Mouse (Mus musculus): Measurements from ENCODE around the gene Irs2. TPM values are rescaled to one million over a fixed set of nuclear protein-coding genes. Genes with fewer than 3 reads are reported as not detected.

The Irs2 gene
- polyA plus RNA-seq, 1 experiment from 2014 or later = 4.0 TPM

- Histone ChIP-seq H3K27me3 (0 out of 2 replicates have a peak, but pooled peaks cover 4% of the 10 kb centered on the region), H3K27ac (replicated peaks) (peak overlapping the region; percentile 61), H3K9ac (peak overlapping the region; percentile 59), H3K4me1 (replicated peaks) (peaks cover 89% of the 10 kb centered on the region), H3K4me2 (peak overlapping the region; percentile 95), H3K9me3 (replicated peaks) (no peaks in the 10 kb centered on the region), H3K4me3 (replicated peaks) (peak overlapping the region; percentile 86), H3K36me3 (replicated peaks) (peaks cover 40% of the 10 kb centered on the region)
- WGBS (ENCODE audit: insufficient replicate concordance) = 56% methylated on average over 6 of the region's 6 CpGs
- ATAC-seq (ENCODE audit: insufficient read depth) = no peak
These were observed 5.4 kb downstream of the Irs2 start for GRCm38 (mm10) chr8:11002816-11003215.

DNA sequence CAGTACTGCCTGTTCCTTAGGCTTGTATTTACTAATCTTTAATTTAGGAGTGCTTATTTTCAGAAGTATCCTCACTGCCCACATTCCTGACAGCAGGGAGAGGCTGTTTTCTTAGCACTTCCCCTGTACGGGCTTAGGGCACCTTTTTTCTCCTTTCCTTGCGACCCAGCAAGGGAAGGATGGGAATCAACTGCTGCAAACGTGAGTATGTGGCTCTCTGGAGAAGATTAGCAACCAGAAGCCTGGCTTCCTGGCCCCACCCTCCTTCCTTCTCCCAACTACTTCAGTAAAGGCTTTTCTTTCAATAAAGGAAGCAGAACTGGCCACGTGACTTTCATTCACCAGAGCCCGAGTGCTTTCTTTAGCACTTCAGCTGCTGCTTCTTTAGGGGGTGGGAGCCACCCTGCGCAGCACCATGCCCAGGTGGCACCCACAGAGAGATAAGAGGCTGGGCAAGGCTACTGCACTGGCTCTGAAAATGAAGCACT is 7.2 kb downstream of the Irs2 start:
- no peaks in the 10 kb centered on the region for H3K27me3 ChIP-seq
- H3K27ac ChIP-seq (replicated peaks) = peak overlapping the region; percentile 46
- peak; percentile 42; the same call in 1 of the 2 replicates for ATAC-seq (ENCODE audit: insufficient read depth)
- H3K4me3 ChIP-seq (replicated peaks) = peak overlapping the region; percentile 86
- H3K4me1 ChIP-seq (replicated peaks) = peaks cover 96% of the 10 kb centered on the region
- 4% methylated on average over 6 of the region's 6 CpGs for WGBS (ENCODE audit: insufficient replicate concordance)
- peaks cover 41% of the 10 kb centered on the region for H3K36me3 ChIP-seq (replicated peaks)
- H3K4me2 ChIP-seq = peak overlapping the region; percentile 95
- peak overlapping the region; percentile 23 for H3K9ac ChIP-seq
- no peaks in the 10 kb centered on the region for H3K9me3 ChIP-seq (replicated peaks)

DNA sequence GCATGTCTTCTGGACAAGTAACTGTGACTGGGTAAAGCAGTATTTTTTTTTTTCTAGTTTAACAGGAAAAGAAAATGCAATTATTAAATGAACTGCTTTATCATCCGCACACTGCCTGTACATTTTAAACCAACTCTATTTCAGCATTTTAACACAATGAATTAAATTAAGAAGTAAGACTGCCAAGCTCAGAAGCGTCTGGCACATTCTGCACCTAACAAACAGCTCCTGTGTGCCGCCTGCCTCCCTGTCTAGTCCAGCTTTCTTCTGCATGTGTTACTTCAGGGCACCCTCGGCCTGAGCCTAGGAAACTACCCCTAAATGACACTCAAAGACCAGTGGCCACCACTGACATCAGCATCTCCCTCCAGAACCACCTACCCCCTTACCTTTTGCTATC is 8.7 kb downstream of the Irs2 start:
- Histone ChIP-seq H3K4me2 (peak overlapping the region; percentile 95), H3K27me3 (no peaks in the 10 kb centered on the region), H3K36me3 (replicated peaks) (peaks cover 36% of the 10 kb centered on the region), H3K4me1 (replicated peaks) (peaks cover 96% of the 10 kb centered on the region), H3K4me3 (replicated peaks) (no peak overlapping the region), H3K9me3 (replicated peaks) (no peaks in the 10 kb centered on the region), H3K9ac (no peak overlapping the region), H3K27ac (replicated peaks) (0 out of 2 replicates have a peak overlapping the region, but pooled peaks have one; percentile 20)
- 70% methylated on average over 4 of the region's 4 CpGs for WGBS (ENCODE audit: insufficient replicate concordance)
- no peak for ATAC-seq (ENCODE audit: insufficient read depth)

GRCm38 (mm10) chr8:10996247-10996646 is 12.0 kb downstream of the Irs2 start:
- Histone ChIP-seq H3K4me2 (peak overlapping the region; percentile 47), H3K36me3 (replicated peaks) (peaks cover 56% of the 10 kb centered on the region), H3K4me1 (replicated peaks) (peaks cover 96% of the 10 kb centered on the region), H3K4me3 (replicated peaks) (0 out of 2 replicates have a peak overlapping the region, but pooled peaks have one; percentile 13), H3K9ac (no peak overlapping the region), H3K9me3 (replicated peaks) (no peaks in the 10 kb centered on the region), H3K27ac (replicated peaks) (peak overlapping the region; percentile 71), H3K27me3 (no peaks in the 10 kb centered on the region)
- peak; percentile 79 for ATAC-seq (ENCODE audit: insufficient read depth)
- 37% methylated on average over 2 of the region's 2 CpGs for WGBS (ENCODE audit: insufficient replicate concordance)

GRCm38 (mm10) chr8:10995756-10996155 is 12.5 kb downstream of the Irs2 start:
- H3K4me3 ChIP-seq (replicated peaks) = 0 out of 2 replicates have a peak overlapping the region, but pooled peaks have one; percentile 1
- H3K4me2 ChIP-seq = peak overlapping the region; percentile 47
- WGBS (ENCODE audit: insufficient replicate concordance) = 19% methylated on average over 2 of the region's 2 CpGs
- peak overlapping the region; percentile 71 for H3K27ac ChIP-seq (replicated peaks)
- H3K9me3 ChIP-seq (replicated peaks) = no peaks in the 10 kb centered on the region
- H3K36me3 ChIP-seq (replicated peaks) = peaks cover 56% of the 10 kb centered on the region
- H3K27me3 ChIP-seq = no peaks in the 10 kb centered on the region
- ATAC-seq (ENCODE audit: insufficient read depth) = peak; percentile 35; the same call in 1 of the 2 replicates
- peak overlapping the region; percentile 19; the same call in 1 of the 2 replicates for H3K9ac ChIP-seq
- peaks cover 96% of the 10 kb centered on the region for H3K4me1 ChIP-seq (replicated peaks)

- Histone ChIP-seq H3K4me2 (0 out of 2 replicates have a peak overlapping the region, but pooled peaks have one; percentile 15), H3K4me3 (replicated peaks) (no peak overlapping the region), H3K9me3 (replicated peaks) (no peaks in the 10 kb centered on the region), H3K4me1 (replicated peaks) (peaks cover 94% of the 10 kb centered on the region), H3K27me3 (no peaks in the 10 kb centered on the region), H3K27ac (replicated peaks) (peak overlapping the region; percentile 71; the same call in 1 of the 2 replicates), H3K36me3 (replicated peaks) (peaks cover 52% of the 10 kb centered on the region), H3K9ac (no peak overlapping the region)
- WGBS (ENCODE audit: insufficient replicate concordance) = 86% methylated on average over 6 of the region's 6 CpGs
- ATAC-seq (ENCODE audit: insufficient read depth) = no peak
These were observed 13.8 kb downstream of the Irs2 start for GRCm38 (mm10) chr8:10994390-10994954.

GRCm38 (mm10) chr8:10993582-10994216 is 14.6 kb downstream of the Irs2 start:
- Histone ChIP-seq H3K9ac (no peak overlapping the region), H3K27me3 (no peaks in the 10 kb centered on the region), H3K4me2 (no peak overlapping the region), H3K36me3 (replicated peaks) (peaks cover 52% of the 10 kb centered on the region), H3K9me3 (replicated peaks) (no peaks in the 10 kb centered on the region), H3K27ac (replicated peaks) (0 out of 2 replicates have a peak overlapping the region, but pooled peaks have one; percentile 6), H3K4me1 (replicated peaks) (peaks cover 98% of the 10 kb centered on the region), H3K4me3 (replicated peaks) (no peak overlapping the region)
- 83% methylated on average over 10 of the region's 10 CpGs for WGBS (ENCODE audit: insufficient replicate concordance)
- ATAC-seq (ENCODE audit: insufficient read depth) = no peak

- Histone ChIP-seq H3K27ac (replicated peaks) (peak overlapping the region; percentile 68), H3K27me3 (no peaks in the 10 kb centered on the region), H3K4me3 (replicated peaks) (no peak overlapping the region), H3K9me3 (replicated peaks) (no peaks in the 10 kb centered on the region), H3K4me2 (peak overlapping the region; percentile 24; the same call in 1 of the 2 replicates), H3K9ac (no peak overlapping the region), H3K4me1 (replicated peaks) (peaks cover 98% of the 10 kb centered on the region), H3K36me3 (replicated peaks) (peaks cover 37% of the 10 kb centered on the region)
- 59% methylated on average over 8 of the region's 8 CpGs for WGBS (ENCODE audit: insufficient replicate concordance)
- no peak for ATAC-seq (ENCODE audit: insufficient read depth)
These were observed 16.2 kb downstream of the Irs2 start for GRCm38 (mm10) chr8:10992081-10992480.

GRCm38 (mm10) chr8:10991323-10991722 is 16.9 kb downstream of the Irs2 start:
- Histone ChIP-seq H3K27me3 (no peaks in the 10 kb centered on the region), H3K9me3 (replicated peaks) (no peaks in the 10 kb centered on the region), H3K36me3 (replicated peaks) (peaks cover 44% of the 10 kb centered on the region), H3K27ac (replicated peaks) (peak overlapping the region; percentile 68), H3K4me1 (replicated peaks) (peaks cover 98% of the 10 kb centered on the region), H3K4me3 (replicated peaks) (no peak overlapping the region), H3K9ac (peak overlapping the region; percentile 33), H3K4me2 (peak overlapping the region; percentile 56)
- WGBS (ENCODE audit: insufficient replicate concordance) = 27% methylated on average over 2 of the region's 2 CpGs
- ATAC-seq (ENCODE audit: insufficient read depth) = no peak

GRCm38 (mm10) chr8:10990421-10991110 is 17.7 kb downstream of the Irs2 start:
- H3K4me3 ChIP-seq (replicated peaks) = no peak overlapping the region; the same call in 1 of the 2 replicates
- peak; percentile 51; the same call in 1 of the 2 replicates for ATAC-seq (ENCODE audit: insufficient read depth)
- 15% methylated on average over 10 of the region's 10 CpGs for WGBS (ENCODE audit: insufficient replicate concordance)
- no peaks in the 10 kb centered on the region for H3K27me3 ChIP-seq
- H3K36me3 ChIP-seq (replicated peaks) = peaks cover 50% of the 10 kb centered on the region
- peak overlapping the region; percentile 68 for H3K27ac ChIP-seq (replicated peaks)
- H3K4me2 ChIP-seq = peak overlapping the region; percentile 56
- peak overlapping the region; percentile 33 for H3K9ac ChIP-seq
- peaks cover 98% of the 10 kb centered on the region for H3K4me1 ChIP-seq (replicated peaks)
- no peaks in the 10 kb centered on the region for H3K9me3 ChIP-seq (replicated peaks)
